Mouse (Mus musculus) limb, embryonic 14.5 days (tissue): ENCODE measurements around the gene Tnfrsf25. TPM values are rescaled to one million over a fixed set of nuclear protein-coding genes. Genes with fewer than 3 reads are reported as not detected.

ENCODE experiments used
- ATAC-seq: fragments of 200-750 bp; cut with Nextera tagmentation; 2 replicates; pipeline ENCODE4 v1.8.0; 2017; ENCODE audit warnings: low read depth, moderate number of reproducible peaks, moderate TSS enrichment; ENCODE audit not compliant: low FRiP score
- DNase-seq: peaks from one replicate; pipeline ENCODE4 v3.0.0-alpha.2; 2015; ENCODE audit warnings: low spot score
- H3K27ac ChIP-seq: fragments of 300-500 bp; sonication (generic); replicated peaks from 2 replicates; pipeline ENCODE4 v1.5.1; 2014; ENCODE audit warnings: low read depth, mild to moderate bottlenecking, low read length, moderate library complexity, mixed read lengths
- H3K27me3 ChIP-seq: fragments of 300-500 bp; sonication (generic); 2 replicates; pipeline ENCODE4 v1.6.1; 2014; ENCODE audit warnings: low read length, mixed read lengths; ENCODE audit not compliant: control insufficient read depth, insufficient read depth
- H3K36me3 ChIP-seq: fragments of 300-500 bp; sonication (generic); 2 replicates; pipeline ENCODE4 v1.6.1; 2014; ENCODE audit warnings: mild to moderate bottlenecking, low read length, moderate library complexity, mixed read lengths; ENCODE audit not compliant: control insufficient read depth, insufficient read depth
- H3K4me1 ChIP-seq: fragments of 300-500 bp; sonication (generic); 2 replicates; pipeline ENCODE4 v1.6.1; 2014; ENCODE audit warnings: antibody characterized with exemption, low read length, mixed read lengths; ENCODE audit not compliant: control insufficient read depth, insufficient read depth
- H3K4me2 ChIP-seq: fragments of 300-500 bp; sonication (generic); replicated peaks from 2 replicates; pipeline ENCODE4 v1.6.1; 2014; ENCODE audit warnings: low read depth, mild to moderate bottlenecking, low read length, moderate library complexity; ENCODE audit not compliant: severe bottlenecking
- H3K4me3 ChIP-seq: fragments of 300-500 bp; sonication (generic); replicated peaks from 2 replicates; pipeline ENCODE4 v1.5.1; 2014; ENCODE audit warnings: low read length
- H3K9ac ChIP-seq: fragments of 300-500 bp; sonication (generic); 2 replicates; pipeline ENCODE4 v1.6.1; 2014; ENCODE audit warnings: mild to moderate bottlenecking, low read depth, low read length, moderate library complexity; ENCODE audit not compliant: severe bottlenecking
- H3K9me3 ChIP-seq: fragments of 300-500 bp; sonication (generic); 2 replicates; pipeline ENCODE4 v1.6.1; 2016; ENCODE audit warnings: low read length; ENCODE audit not compliant: control insufficient read depth
- POLR2A ChIP-seq: fragments of 200-500 bp; IDR thresholded peaks from 2 replicates; pipeline ENCODE4 v1.8.0; 2012; ENCODE audit warnings: inconsistent platforms, mild to moderate bottlenecking, moderate library complexity, borderline replicate concordance; ENCODE audit not compliant: insufficient read depth, insufficient read length; ENCODE audit errors: extremely low read depth
- WGBS: fragments of 180-500 bp; shearing (Covaris S2); extraction: QIAGEN DNeasy Blood & Tissue Kit; methylation state at CpG from one replicate; pipeline ENCODE4 v1.1.7; 2014; 5-methylcytosine and 5-hydroxymethylcytosine counted together
- polyA plus RNA-seq, 2 experiments: library from polyadenylated mRNA; depleted of rRNA in 1 of 2; stranded (reverse) in 1 of 2; unstranded in 1 of 2; fragments of >200 nt; fragmentation: Nextera tagmentation in 1 of 2; extraction: Ambion mirVana in 1 of 2; gene quantifications; 2 replicates each; pipeline versions ENCODE4 v1.2.1 to v1.2.3; 2012 to 2014

The Tnfrsf25 gene
- polyA plus RNA-seq, 2 experiments, result 1.0 to 6.0 TPM

DNA sequence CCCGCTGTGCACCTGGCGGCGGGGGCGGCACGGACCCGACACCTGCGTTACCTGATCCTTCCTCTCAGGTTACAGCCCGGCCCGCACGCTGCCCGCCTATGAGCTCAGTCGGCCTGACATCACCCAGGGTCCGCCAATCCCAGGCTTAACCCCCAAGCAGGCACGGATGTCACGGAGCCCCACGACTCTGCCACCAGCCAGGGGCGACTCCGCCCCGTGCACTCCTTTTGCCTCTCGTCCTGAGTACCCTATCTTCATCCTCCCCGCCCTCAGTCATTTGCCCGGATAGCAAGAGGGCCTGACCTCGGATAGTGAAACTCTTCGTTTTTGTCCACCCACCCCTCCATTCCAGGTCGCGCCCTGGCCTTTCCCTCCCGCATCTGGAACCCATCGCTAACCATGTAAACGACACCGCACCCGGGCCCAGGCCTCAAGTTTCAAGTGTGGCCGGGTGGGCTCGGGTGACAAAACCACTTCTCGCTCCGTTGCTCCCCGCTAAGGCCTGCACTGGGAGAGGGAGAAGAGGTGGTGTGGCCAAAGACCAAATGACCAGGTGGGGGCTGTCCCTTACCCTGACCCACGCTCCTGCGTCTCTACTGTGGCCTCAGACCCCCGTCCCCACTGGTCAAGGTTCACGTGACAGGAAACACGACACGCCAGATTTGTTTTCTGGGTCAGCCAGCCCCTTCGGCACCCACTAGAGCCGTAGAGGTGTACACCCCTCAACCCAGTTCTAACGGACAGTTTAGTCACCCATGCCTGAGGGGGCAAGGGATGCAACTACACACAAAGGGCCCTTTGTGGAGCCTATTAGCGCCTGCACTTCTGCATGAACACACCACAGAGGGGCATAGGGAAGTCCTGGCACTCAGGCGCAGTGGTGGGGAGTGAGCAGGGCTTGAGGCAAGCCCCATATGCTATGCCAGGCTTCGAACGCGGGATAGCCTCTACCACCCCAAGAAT, 16.4 kb downstream of the Tnfrsf25 start:
- peaks cover 73% of the 10 kb centered on the region for H3K27me3 ChIP-seq
- ATAC-seq (no peak), DNase-seq (no peak)
- H3K9me3 ChIP-seq, result no peaks in the 10 kb centered on the region
- no peak overlapping the region for H3K9ac ChIP-seq
- H3K4me1 ChIP-seq, result peaks cover 22% of the 10 kb centered on the region
- TF ChIP-seq POLR2A, result no peak
- no peak overlapping the region for H3K27ac ChIP-seq
- peak overlapping the region; percentile 82 for H3K4me2 ChIP-seq
- 5% methylated on average over 44 of the region's 50 CpGs for WGBS
- peak overlapping the region; percentile 42 for H3K4me3 ChIP-seq
- H3K36me3 ChIP-seq, result no peaks in the 10 kb centered on the region

GRCm38 (mm10) chr4:152132772-152133169, 17.0 kb downstream of the Tnfrsf25 start:
- no peak overlapping the region for H3K27ac ChIP-seq
- H3K4me1 ChIP-seq, result peaks cover 22% of the 10 kb centered on the region
- 34% methylated on average over 10 of the region's 10 CpGs for WGBS
- H3K4me3 ChIP-seq, result no peak overlapping the region
- H3K9me3 ChIP-seq, result no peaks in the 10 kb centered on the region
- peaks cover 66% of the 10 kb centered on the region for H3K27me3 ChIP-seq
- no peak for ATAC-seq
- no peak for TF ChIP-seq POLR2A
- no peak overlapping the region for H3K4me2 ChIP-seq
- no peak overlapping the region for H3K9ac ChIP-seq
- no peak for DNase-seq
- no peaks in the 10 kb centered on the region for H3K36me3 ChIP-seq

- Histone ChIP-seq H3K36me3 (no peaks in the 10 kb centered on the region), H3K4me3 (no peak overlapping the region), H3K4me1 (peaks cover 22% of the 10 kb centered on the region), H3K27me3 (peaks cover 62% of the 10 kb centered on the region), H3K9me3 (no peaks in the 10 kb centered on the region), H3K27ac (no peak overlapping the region), H3K4me2 (no peak overlapping the region), H3K9ac (no peak overlapping the region)
- WGBS, result 50% methylated on average over 5 of the region's 5 CpGs
- ATAC-seq, result no peak
- DNase-seq, result no peak
- TF ChIP-seq POLR2A, result no peak
Measured at GRCm38 (mm10) chr4:152133213-152133612, 17.5 kb downstream of the Tnfrsf25 start.

DNA sequence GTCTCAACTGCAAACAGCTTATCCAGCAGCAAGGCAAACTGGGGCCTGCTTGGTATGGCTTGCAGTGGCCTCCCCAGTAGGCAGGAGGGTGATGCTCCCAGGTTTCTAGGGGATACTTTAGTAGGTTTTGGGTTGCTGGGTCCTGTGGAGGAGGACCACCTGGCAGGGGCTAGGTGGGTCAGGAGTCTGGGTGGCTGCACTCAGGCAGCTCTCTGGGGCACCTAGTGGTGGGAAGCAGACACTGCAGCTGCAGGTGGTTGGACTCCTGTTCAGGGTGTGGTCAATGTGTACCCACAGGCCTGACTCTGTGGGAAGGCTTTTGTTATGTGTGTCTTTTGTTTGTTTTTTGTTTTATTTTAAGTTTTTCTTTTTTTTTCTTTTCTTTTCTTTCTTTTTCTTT, 18.8 kb downstream of the Tnfrsf25 start:
- H3K9me3 ChIP-seq, result no peaks in the 10 kb centered on the region
- DNase-seq (no peak), ATAC-seq (no peak)
- H3K4me1 ChIP-seq, result peaks cover 28% of the 10 kb centered on the region
- H3K27ac ChIP-seq, result no peak overlapping the region
- no peak for TF ChIP-seq POLR2A
- H3K4me2 ChIP-seq, result no peak overlapping the region
- H3K27me3 ChIP-seq, result peaks cover 49% of the 10 kb centered on the region
- H3K4me3 ChIP-seq, result no peak overlapping the region
- H3K36me3 ChIP-seq, result no peaks in the 10 kb centered on the region
- no peak overlapping the region for H3K9ac ChIP-seq

DNA sequence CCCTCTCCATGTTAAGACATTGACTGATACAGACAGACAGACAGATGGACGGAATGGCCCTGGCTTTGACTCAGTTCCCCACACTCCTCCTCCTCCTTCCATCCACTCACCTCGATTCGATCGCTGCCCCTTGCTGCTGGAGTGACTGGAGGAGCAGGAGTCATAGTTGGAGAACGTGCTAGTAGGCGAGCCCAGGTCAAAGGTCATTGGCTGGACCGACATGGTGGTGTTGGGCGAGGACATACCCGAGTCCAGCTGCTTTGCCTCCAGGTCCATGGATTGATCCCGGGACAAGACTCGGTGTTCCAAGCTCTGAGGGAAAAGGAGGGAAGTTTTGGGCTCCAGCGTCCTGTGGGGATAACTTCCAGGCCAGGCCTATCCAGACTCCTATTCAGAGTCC, 19.6 kb downstream of the Tnfrsf25 start:
- WGBS, result 78% methylated on average over 12 of the region's 12 CpGs
- Histone ChIP-seq H3K4me1 (peaks cover 27% of the 10 kb centered on the region), H3K36me3 (no peaks in the 10 kb centered on the region), H3K4me2 (no peak overlapping the region), H3K27ac (no peak overlapping the region), H3K9me3 (no peaks in the 10 kb centered on the region), H3K27me3 (peaks cover 40% of the 10 kb centered on the region), H3K4me3 (no peak overlapping the region), H3K9ac (no peak overlapping the region)
- DNase-seq (no peak), ATAC-seq (no peak)
- TF ChIP-seq POLR2A, result no peak
